Mouse (Mus musculus) testis, adult 2 months (tissue): ENCODE results near the gene Tusc1.

Experiments used
- CTCF ChIP-seq: fragments of 200-500 bp; IDR thresholded peaks from 2 replicates; pipeline ENCODE4 v1.5.1; 2012; ENCODE audit warnings: low read depth, mild to moderate bottlenecking, inconsistent platforms, low read length, moderate library complexity; ENCODE audit not compliant: control insufficient read depth, insufficient read depth, insufficient replicate concordance
- POLR2A ChIP-seq: fragments of 200-500 bp; IDR thresholded peaks from 2 replicates; pipeline ENCODE4 v1.6.1; 2012; ENCODE audit warnings: low read depth, mild to moderate bottlenecking, inconsistent platforms, low read length, moderate library complexity; ENCODE audit not compliant: control insufficient read depth

- TF ChIP-seq CTCF (no peak), POLR2A (no peak)
Observed at GRCm38 (mm10) chr4:93344357-93344756, 9.0 kb upstream of the Tusc1 start.
